Mouse (Mus musculus) ES-E14 (cell line): ENCODE results near the gene D430042O09Rik.

ENCODE experiments used
- HCFC1 ChIP-seq: IDR thresholded peaks from 2 replicates; pipeline ENCODE4 v1.6.1; 2012; ENCODE audit warnings: low read length, inconsistent platforms, borderline replicate concordance; ENCODE audit not compliant: insufficient read depth
- ZC3H11A ChIP-seq: IDR thresholded peaks from 2 replicates; pipeline ENCODE4 v1.6.1; 2012; ENCODE audit warnings: low read depth, mild to moderate bottlenecking, inconsistent platforms, low read length, borderline replicate concordance

DNA sequence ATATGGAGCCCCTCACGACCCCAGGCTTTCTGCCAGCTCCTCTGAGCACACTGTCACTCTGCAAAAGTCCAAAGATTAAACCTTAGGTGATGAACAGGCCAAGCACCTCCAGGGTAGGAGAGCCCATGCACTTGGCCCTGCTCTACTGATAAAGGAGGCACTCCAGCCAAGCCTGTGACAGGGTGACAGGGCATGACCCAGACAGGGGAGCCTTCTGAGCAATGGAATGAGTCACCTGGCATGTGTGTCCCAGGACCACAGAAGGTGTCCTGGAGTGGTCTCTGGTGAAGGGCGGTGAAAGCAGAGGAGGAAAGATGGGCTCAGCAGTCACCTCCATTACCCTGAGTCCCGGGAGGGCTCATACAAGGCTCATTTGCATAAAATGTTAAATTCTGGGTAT, 151.9 kb downstream of the D430042O09Rik start:
- TF ChIP-seq ZC3H11A: no peak
- TF ChIP-seq HCFC1: no peak
